Mouse (Mus musculus) lung, postnatal 0 days (tissue): Measurements from ENCODE around the gene Sbno2. TPM values are rescaled to one million over a fixed set of nuclear protein-coding genes. Genes with fewer than 3 reads are reported as not detected.

Source experiments
- ATAC-seq: fragments of 200-750 bp; cut with Nextera tagmentation; 2 replicates; pipeline ENCODE4 v1.8.0; 2017; ENCODE audit warnings: moderate library complexity
- DNase-seq: peaks from one replicate; pipeline ENCODE4 v3.0.0-alpha.2; 2016; ENCODE audit warnings: low spot score
- H3K27ac ChIP-seq: fragments of 300-500 bp; sonication (generic); 2 replicates; pipeline ENCODE4 v1.5.1; 2014; ENCODE audit warnings: antibody characterized with exemption, mild to moderate bottlenecking, low read length, mixed read lengths
- H3K27me3 ChIP-seq: fragments of 300-500 bp; sonication (generic); replicated peaks from 2 replicates; pipeline ENCODE4 v1.6.1; 2014; ENCODE audit warnings: low read length, mixed read lengths; ENCODE audit not compliant: insufficient read depth
- H3K36me3 ChIP-seq: fragments of 300-500 bp; sonication (generic); 2 replicates; pipeline ENCODE4 v1.6.1; 2014; ENCODE audit warnings: low read length, mixed read lengths; ENCODE audit not compliant: insufficient read depth
- H3K4me1 ChIP-seq: fragments of 300-500 bp; sonication (generic); 2 replicates; pipeline ENCODE4 v1.6.1; 2014; ENCODE audit warnings: antibody characterized with exemption, low read depth, low read length, mixed read lengths; ENCODE audit not compliant: insufficient read depth
- H3K4me2 ChIP-seq: fragments of 300-500 bp; sonication (generic); replicated peaks from 2 replicates; pipeline ENCODE4 v1.6.1; 2014; ENCODE audit warnings: low read depth, mild to moderate bottlenecking, low read length, moderate library complexity, mixed read lengths
- H3K4me3 ChIP-seq: fragments of 300-500 bp; sonication (generic); 2 replicates; pipeline ENCODE4 v1.5.1; 2014; ENCODE audit warnings: low read depth, low read length
- H3K9ac ChIP-seq: fragments of 300-500 bp; sonication (generic); replicated peaks from 2 replicates; pipeline ENCODE4 v1.6.1; 2014; ENCODE audit warnings: low read depth, mild to moderate bottlenecking
- H3K9me3 ChIP-seq: fragments of 300-500 bp; sonication (generic); 2 replicates; pipeline ENCODE4 v1.6.1; 2016; ENCODE audit warnings: low read length, mixed read lengths
- CTCF ChIP-seq: IDR thresholded peaks from 2 replicates; pipeline ENCODE4 v1.5.1; 2016; ENCODE audit warnings: antibody characterized with exemption, mild to moderate bottlenecking
- EP300 ChIP-seq: IDR thresholded peaks from 2 replicates; pipeline ENCODE4 v1.6.1; 2016; ENCODE audit warnings: antibody characterized with exemption, mild to moderate bottlenecking, control low read depth
- WGBS: fragments of 180-500 bp; shearing (Covaris S2); extraction: QIAGEN DNeasy Blood & Tissue Kit; methylation state at CpG from one replicate; pipeline ENCODE4 v1.1.7; 2014; 5-methylcytosine and 5-hydroxymethylcytosine counted together
- polyA plus RNA-seq: library from polyadenylated mRNA; unstranded; fragments of >200 nt; fragmentation: Nextera tagmentation; extraction: Ambion mirVana; gene quantifications from 2 replicates; pipeline ENCODE4 v1.2.1, GENCODE M21; 2015

Gene Sbno2
- polyA plus RNA-seq, 1 experiment from 2014 or later, result 17.5 TPM

DNA sequence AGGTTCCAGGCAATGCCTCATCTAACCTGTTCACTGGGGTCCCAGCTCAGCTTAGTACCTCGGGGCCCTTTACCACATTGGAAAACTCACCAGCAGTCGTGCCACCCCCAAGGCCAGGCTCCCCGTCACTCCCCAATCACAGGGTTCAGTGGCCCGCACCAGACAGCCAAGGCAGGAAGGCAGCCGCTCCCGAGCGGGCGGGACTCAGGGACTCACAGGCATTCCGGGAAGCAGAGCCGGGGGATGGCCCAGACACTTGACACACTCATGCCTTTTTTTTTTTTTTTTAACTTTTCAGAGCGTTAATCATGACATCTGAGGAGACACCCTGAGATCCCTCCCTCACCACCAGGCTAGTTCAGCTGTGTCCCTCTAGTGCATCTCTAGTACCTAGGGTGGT lies 4.4 kb downstream of the Sbno2 start:
- peaks cover 38% of the 10 kb centered on the region for H3K4me1 ChIP-seq
- no peaks in the 10 kb centered on the region for H3K36me3 ChIP-seq
- whole genome bisulfite sequencing, result 31% methylated on average over 11 of the region's 11 CpGs
- ATAC-seq (peak; percentile 52), DNase-seq (peak; percentile 71)
- peak overlapping the region; percentile 97 for H3K4me2 ChIP-seq
- no peak for TF ChIP-seq CTCF
- peak; percentile 20; the same call in 1 of the 2 replicates for TF ChIP-seq EP300
- H3K4me3 ChIP-seq, result peak overlapping the region; percentile 95; the same call in 1 of the 2 replicates
- no peaks in the 10 kb centered on the region for H3K27me3 ChIP-seq
- peak overlapping the region; percentile 85 for H3K27ac ChIP-seq
- H3K9me3 ChIP-seq, result no peaks in the 10 kb centered on the region
- H3K9ac ChIP-seq, result 0 out of 2 replicates have a peak overlapping the region, but pooled peaks have one; percentile 96

DNA sequence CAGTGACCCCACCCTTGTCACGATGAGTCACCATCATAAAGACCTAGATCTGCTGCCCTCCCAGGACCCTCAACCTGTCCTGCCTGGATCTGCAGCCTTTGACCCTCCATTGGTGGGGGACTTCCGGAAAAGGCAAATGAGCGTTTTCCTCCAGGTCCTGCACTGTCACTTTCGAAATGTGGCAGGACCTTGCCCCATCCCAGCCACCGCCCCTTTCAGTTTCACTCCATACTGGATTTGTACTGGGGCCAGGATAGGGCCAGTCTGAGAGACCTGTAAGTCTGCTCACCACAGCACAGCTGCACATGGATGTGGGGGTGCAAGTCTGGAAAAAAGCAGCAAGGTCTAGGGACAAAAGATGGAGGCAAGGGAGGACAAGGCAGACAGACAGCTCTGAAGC lies 6.7 kb downstream of the Sbno2 start:
- no peak for TF ChIP-seq EP300
- TF ChIP-seq CTCF, result no peak
- Histone ChIP-seq H3K9me3 (no peaks in the 10 kb centered on the region), H3K27me3 (no peaks in the 10 kb centered on the region), H3K4me3 (no peak overlapping the region), H3K9ac (no peak overlapping the region), H3K27ac (peak overlapping the region; percentile 43; the same call in 1 of the 2 replicates), H3K4me1 (peaks cover 40% of the 10 kb centered on the region), H3K4me2 (no peak overlapping the region), H3K36me3 (no peaks in the 10 kb centered on the region)
- DNase-seq, result no peak
- 72% methylated on average over 5 of the region's 5 CpGs for WGBS
- no peak for ATAC-seq

DNA sequence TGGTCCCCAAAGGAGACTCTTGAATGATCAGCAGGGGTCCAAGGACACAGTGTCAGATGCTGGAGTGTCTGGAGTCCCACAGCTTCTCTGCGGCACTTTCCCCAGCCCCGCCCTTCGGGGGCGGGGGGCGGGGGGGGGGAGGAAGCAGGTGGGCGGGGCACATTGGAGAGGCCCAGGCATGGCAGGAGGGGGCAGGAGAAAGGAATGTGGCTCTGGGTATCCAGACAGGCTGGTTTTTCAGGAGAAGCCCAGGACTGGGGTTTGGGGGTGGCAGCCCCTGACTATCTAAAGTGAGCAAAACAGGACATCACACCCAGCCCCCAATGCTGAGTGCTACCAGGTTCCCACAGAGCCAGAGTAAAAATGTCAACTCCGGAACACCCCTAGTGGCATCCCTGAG lies 8.1 kb downstream of the Sbno2 start:
- peak; percentile 72 for DNase-seq
- TF ChIP-seq EP300 (no peak), CTCF (no peak)
- H3K27me3 ChIP-seq, result no peaks in the 10 kb centered on the region
- H3K4me3 ChIP-seq, result no peak overlapping the region
- peaks cover 40% of the 10 kb centered on the region for H3K4me1 ChIP-seq
- 0 out of 2 replicates have a peak overlapping the region, but pooled peaks have one; percentile 14 for H3K4me2 ChIP-seq
- H3K9me3 ChIP-seq, result no peaks in the 10 kb centered on the region
- H3K27ac ChIP-seq, result peak overlapping the region; percentile 66
- no peaks in the 10 kb centered on the region for H3K36me3 ChIP-seq
- ATAC-seq, result peak; percentile 58
- no peak overlapping the region for H3K9ac ChIP-seq
- 24% methylated on average over 3 of the region's 7 CpGs for WGBS

DNA sequence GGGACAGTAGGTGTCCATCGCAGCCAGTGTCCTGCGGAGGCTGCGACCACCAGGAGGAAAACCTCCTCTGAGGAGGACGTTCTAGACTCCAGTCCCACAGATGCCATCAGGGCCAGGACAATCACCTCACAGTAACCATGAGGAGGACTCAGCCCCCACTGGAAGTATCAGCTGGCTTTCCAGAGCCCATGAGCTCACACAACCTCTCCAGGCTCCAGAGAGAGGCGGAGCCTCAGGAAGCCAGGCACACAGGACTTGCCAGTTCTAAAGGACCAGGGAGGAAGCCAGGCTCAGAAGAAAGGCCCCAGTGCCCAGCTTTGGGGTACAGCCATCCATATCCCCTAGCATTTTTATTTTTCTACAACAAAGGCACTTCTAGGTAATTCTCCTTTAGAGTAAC lies 9.8 kb downstream of the Sbno2 start:
- Histone ChIP-seq H3K9me3 (no peaks in the 10 kb centered on the region), H3K4me3 (no peak overlapping the region), H3K4me1 (peaks cover 33% of the 10 kb centered on the region), H3K4me2 (no peak overlapping the region), H3K27me3 (no peaks in the 10 kb centered on the region), H3K27ac (0 out of 2 replicates have a peak overlapping the region, but pooled peaks have one; percentile 32), H3K36me3 (no peaks in the 10 kb centered on the region), H3K9ac (no peak overlapping the region)
- 70% methylated on average over 5 of the region's 5 CpGs for WGBS
- peak; percentile 72 for DNase-seq
- peak; percentile 34 for ATAC-seq
- TF ChIP-seq EP300 (no peak), CTCF (no peak)

DNA sequence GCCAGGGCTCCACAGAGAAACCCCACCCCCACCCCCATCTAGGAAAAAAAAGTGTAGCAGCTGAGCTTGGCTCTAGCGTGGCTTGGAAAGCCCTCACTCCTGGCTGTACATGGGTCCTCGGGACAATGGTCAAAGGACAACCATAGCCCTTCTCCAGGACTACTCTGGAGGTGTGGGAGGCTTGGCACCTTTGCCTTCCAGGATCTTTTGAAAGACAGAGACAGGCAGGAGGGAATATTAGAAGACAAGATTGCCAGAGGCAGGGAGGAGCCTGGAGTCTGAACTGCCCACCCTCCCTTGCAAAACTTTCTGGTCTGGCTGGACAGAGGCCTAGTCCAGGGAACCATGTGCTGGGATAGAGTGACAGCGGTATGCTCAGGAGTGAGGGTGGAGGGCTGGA lies 10.7 kb downstream of the Sbno2 start:
- DNase-seq (no peak), ATAC-seq (no peak)
- no peak overlapping the region for H3K4me3 ChIP-seq
- no peak overlapping the region for H3K4me2 ChIP-seq
- TF ChIP-seq EP300 (no peak), CTCF (no peak)
- 63% methylated on average over 3 of the region's 3 CpGs for WGBS
- H3K27ac ChIP-seq, result 0 out of 2 replicates have a peak overlapping the region, but pooled peaks have one; percentile 15
- H3K9ac ChIP-seq, result no peak overlapping the region
- H3K9me3 ChIP-seq, result no peaks in the 10 kb centered on the region
- no peaks in the 10 kb centered on the region for H3K36me3 ChIP-seq
- no peaks in the 10 kb centered on the region for H3K27me3 ChIP-seq
- H3K4me1 ChIP-seq, result peaks cover 24% of the 10 kb centered on the region

DNA sequence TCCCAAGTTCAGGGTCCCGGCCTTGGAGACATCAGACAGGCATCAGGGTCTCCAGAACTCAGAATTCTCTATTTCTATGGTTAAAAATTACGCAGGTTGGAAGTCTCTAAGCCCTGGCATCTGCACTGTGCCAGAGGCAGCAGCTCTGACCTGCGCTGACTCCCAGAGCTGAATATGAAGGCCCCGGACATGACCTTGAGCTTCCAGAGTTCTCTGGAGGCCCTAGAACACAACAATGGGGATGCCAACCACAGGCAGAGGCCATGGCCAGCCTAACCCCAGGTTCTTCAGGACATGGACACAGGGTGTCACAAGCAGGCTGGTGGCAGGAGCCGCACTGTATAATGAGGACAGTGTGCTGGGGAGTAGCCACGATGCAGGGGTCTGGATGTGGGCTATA lies 11.3 kb downstream of the Sbno2 start:
- Histone ChIP-seq H3K4me1 (peaks cover 22% of the 10 kb centered on the region), H3K4me3 (no peak overlapping the region), H3K27ac (no peak overlapping the region), H3K9me3 (no peaks in the 10 kb centered on the region), H3K9ac (no peak overlapping the region), H3K27me3 (no peaks in the 10 kb centered on the region), H3K4me2 (no peak overlapping the region), H3K36me3 (no peaks in the 10 kb centered on the region)
- DNase-seq (no peak), ATAC-seq (no peak)
- 91% methylated on average over 6 of the region's 6 CpGs for WGBS
- TF ChIP-seq CTCF (no peak), EP300 (no peak)

DNA sequence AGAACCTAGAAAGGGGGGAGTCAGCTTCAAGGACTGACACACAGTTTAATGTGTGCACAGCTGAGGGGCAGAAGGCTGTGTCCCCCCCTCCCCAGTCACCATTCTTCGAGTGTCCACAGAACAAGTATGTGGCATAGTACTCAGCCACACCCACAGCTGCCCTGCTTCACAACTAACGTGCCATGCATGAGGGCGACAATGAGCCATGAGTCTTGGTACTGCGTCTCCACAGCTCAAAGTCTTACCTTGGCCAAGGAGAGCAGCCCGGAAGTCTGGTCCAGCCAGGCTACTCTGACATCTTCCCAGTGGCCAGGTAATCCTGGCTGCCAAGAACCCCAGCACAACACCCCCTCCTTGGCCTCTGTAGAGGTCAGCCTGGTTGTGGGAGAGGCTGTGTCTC lies 12.7 kb downstream of the Sbno2 start:
- Histone ChIP-seq H3K9me3 (no peaks in the 10 kb centered on the region), H3K27me3 (no peaks in the 10 kb centered on the region), H3K4me3 (no peak overlapping the region), H3K36me3 (no peaks in the 10 kb centered on the region), H3K27ac (peak overlapping the region; percentile 60; the same call in 1 of the 2 replicates), H3K9ac (no peak overlapping the region), H3K4me1 (peaks cover 19% of the 10 kb centered on the region), H3K4me2 (no peak overlapping the region)
- TF ChIP-seq CTCF, result peak; percentile 34; the same call in 1 of the 2 replicates
- no peak for TF ChIP-seq EP300
- DNase-seq (peak; percentile 58), ATAC-seq (peak; percentile 50)
- WGBS, result 62% methylated on average over 5 of the region's 5 CpGs
